Mouse (Mus musculus) embryo, embryonic 10.5 days (tissue): ENCODE results near the gene Denr.
A peak's percentile ranks its signal among the peaks of the same experiment; 100 is the strongest.

Experiments used
- DNase-seq: peaks from one replicate; pipeline ENCODE4 v3.0.0-alpha.2; 2015; ENCODE audit warnings: low spot score

Denr gene

GRCm38 (mm10) chr5:123907631-123907977 lies 629 bp downstream of the Denr start:
- DNase-seq: no peak

GRCm38 (mm10) chr5:123914852-123915251 lies 7.9 kb downstream of the Denr start:
- DNase-seq: no peak

- no peak for DNase-seq
Observed at GRCm38 (mm10) chr5:123922112-123922511, 15.1 kb downstream of the Denr start.

GRCm38 (mm10) chr5:123927118-123927517 lies 20.1 kb downstream of the Denr start, which contains the start of gene Gm43518:
Gene Gm43518, plus strand, starts transcription at chr5:123927418.
- DNase-seq: no peak

- DNase-seq: peak; percentile 98
Observed at GRCm38 (mm10) chr5:123930508-123930989, 23.6 kb downstream of the Denr start, which contains the start of gene Ccdc62. Gene Ccdc62, plus strand, starts transcription at chr5:123930679.

- no peak for DNase-seq
Observed at GRCm38 (mm10) chr5:123931131-123931530, 24.2 kb downstream of the Denr start.

- no peak for DNase-seq
Observed at GRCm38 (mm10) chr5:123932927-123933326, 26.0 kb downstream of the Denr start.

GRCm38 (mm10) chr5:123933556-123933955 lies 26.6 kb downstream of the Denr start:
- peak; percentile 2 for DNase-seq

GRCm38 (mm10) chr5:123933957-123934591 lies 27.1 kb downstream of the Denr start:
- peak; percentile 73 for DNase-seq

GRCm38 (mm10) chr5:123935931-123936330 lies 29.0 kb downstream of the Denr start:
- DNase-seq: no peak

GRCm38 (mm10) chr5:123938479-123938878 lies 31.5 kb downstream of the Denr start:
- no peak for DNase-seq

GRCm38 (mm10) chr5:123946546-123946945 lies 39.6 kb downstream of the Denr start:
- no peak for DNase-seq

- peak; percentile 87 for DNase-seq
Observed at GRCm38 (mm10) chr5:123947041-123947761, 40.2 kb downstream of the Denr start.

- DNase-seq: no peak
Observed at GRCm38 (mm10) chr5:123952365-123953045, 45.5 kb downstream of the Denr start.

GRCm38 (mm10) chr5:123957213-123957612 lies 50.2 kb downstream of the Denr start:
- DNase-seq: no peak

GRCm38 (mm10) chr5:123959018-123959417 lies 52.0 kb downstream of the Denr start:
- DNase-seq: no peak

GRCm38 (mm10) chr5:123960129-123960528 lies 53.2 kb downstream of the Denr start:
- no peak for DNase-seq

- DNase-seq: no peak
Observed at GRCm38 (mm10) chr5:123961046-123961445, 54.1 kb downstream of the Denr start.

GRCm38 (mm10) chr5:123964208-123964607 lies 57.2 kb downstream of the Denr start:
- DNase-seq: no peak

- no peak for DNase-seq
Observed at GRCm38 (mm10) chr5:123966759-123967158, 59.8 kb downstream of the Denr start.

- no peak for DNase-seq
Observed at GRCm38 (mm10) chr5:123968468-123968867, 61.5 kb downstream of the Denr start.

GRCm38 (mm10) chr5:123969216-123969615 lies 62.2 kb downstream of the Denr start:
- DNase-seq: no peak

- DNase-seq: no peak
Observed at GRCm38 (mm10) chr5:123970576-123970975, 63.6 kb downstream of the Denr start.
